27 mouse cellular contexts compared by ENCODE assay signal in genomic region chr13:37195857-37196256, GRCm38 (mm10).
"Had no signal": no experiment of that assay in that cellular context is flagged by ENCODE, and none has a peak within 500 bp of the region (broad histone marks: within the 10 kb centered on the region; RNA-seq: fewer than 3 reads in every experiment).

No protein-coding gene starts in this region.

- H3K4me3 ChIP-seq: embryonic facial prominence, embryonic 10.5 days; embryonic facial prominence, embryonic 12.5 days; embryonic facial prominence, embryonic 13.5 days; embryonic facial prominence, embryonic 15.5 days; erythroblast, embryonic 14.5 days; forebrain, embryonic 10.5 days; forebrain, embryonic 12.5 days; forebrain, embryonic 13.5 days; forebrain, embryonic 15.5 days; gastrocnemius, adult 2 months; heart, adult 2 months had no signal

- H3K4me2 ChIP-seq: embryonic facial prominence, embryonic 12.5 days; embryonic facial prominence, embryonic 13.5 days; embryonic facial prominence, embryonic 15.5 days; forebrain, embryonic 12.5 days; forebrain, embryonic 13.5 days; forebrain, embryonic 15.5 days had no signal

- H3K4me1 ChIP-seq: embryonic facial prominence, embryonic 10.5 days; embryonic facial prominence, embryonic 12.5 days; embryonic facial prominence, embryonic 13.5 days; embryonic facial prominence, embryonic 15.5 days; forebrain, embryonic 10.5 days; forebrain, embryonic 12.5 days; forebrain, embryonic 13.5 days; forebrain, embryonic 15.5 days had no signal

- H3K9ac ChIP-seq: embryonic facial prominence, embryonic 12.5 days; embryonic facial prominence, embryonic 13.5 days; embryonic facial prominence, embryonic 15.5 days; forebrain, embryonic 12.5 days; forebrain, embryonic 13.5 days; forebrain, embryonic 15.5 days; forebrain, postnatal 0 days had no signal

- H3K27me3 ChIP-seq: embryonic facial prominence, embryonic 12.5 days; embryonic facial prominence, embryonic 13.5 days; embryonic facial prominence, embryonic 15.5 days; forebrain, embryonic 12.5 days; forebrain, embryonic 13.5 days; forebrain, embryonic 15.5 days had no signal

- ATAC-seq: forebrain, embryonic 13.5 days; forebrain, embryonic 14.5 days; forebrain, embryonic 15.5 days; forebrain, embryonic 16.5 days; forebrain, postnatal 0 days had no signal

- H3K9me3 ChIP-seq: embryonic facial prominence, embryonic 10.5 days; embryonic facial prominence, embryonic 12.5 days; embryonic facial prominence, embryonic 13.5 days; embryonic facial prominence, embryonic 15.5 days; forebrain, embryonic 10.5 days; forebrain, embryonic 12.5 days; forebrain, embryonic 13.5 days; forebrain, embryonic 15.5 days had no signal

- H3K36me3 ChIP-seq: embryonic facial prominence, embryonic 10.5 days; embryonic facial prominence, embryonic 12.5 days; embryonic facial prominence, embryonic 13.5 days; embryonic facial prominence, embryonic 15.5 days; forebrain, embryonic 10.5 days; forebrain, embryonic 12.5 days; forebrain, embryonic 15.5 days had no signal

- H3K27ac ChIP-seq: embryonic facial prominence, embryonic 10.5 days; embryonic facial prominence, embryonic 12.5 days; embryonic facial prominence, embryonic 13.5 days; embryonic facial prominence, embryonic 15.5 days; forebrain, embryonic 10.5 days; forebrain, embryonic 12.5 days; forebrain, embryonic 13.5 days; forebrain, embryonic 15.5 days; gastrocnemius, adult 2 months; heart, adult 2 months had no signal

- DNase-seq: cerebellum, adult 9-10 months; cerebellum, adult 9-11 months; cerebellum, postnatal 10 days; cerebellum, postnatal 14 days; cerebellum, postnatal 25 days; cerebellum, postnatal 36 days; embryo, embryonic 11 days; forebrain, postnatal 0 days; gastrocnemius, adult 2 months; gastrocnemius, postnatal 10 days; gastrocnemius, postnatal 14 days; gastrocnemius, postnatal 25 days; gastrocnemius, postnatal 36 days; heart, adult 11 months; heart, adult 18-20 months; heart, adult 2 months had no signal
